31 mouse cellular contexts compared by ENCODE assay signal in genomic region chr11:23148048-23148596, GRCm38 (mm10).
A peak's percentile ranks its signal among the peaks of the same experiment; 100 is the strongest.
DNase-seq lines count a peak whose midpoint lies in the region; ATAC-seq and TF ChIP-seq lines count a peak whose summit lies in the region.
"Had no signal": no experiment of that assay in that cellular context is flagged by ENCODE, and none has a peak within 500 bp of the region (broad histone marks: within the 10 kb centered on the region; RNA-seq: fewer than 3 reads in every experiment).

No protein-coding gene starts in this region.

- no peak for TF ChIP-seq CTCF in lung, embryonic 14.5 days (IDR thresholded peaks at IDR 0.05; ENCODE audit: low read depth)

- no peak overlapping the region for H3K4me2 ChIP-seq in heart, embryonic 11.5 days
- H3K4me2 ChIP-seq in lung, embryonic 14.5 days, result no peak overlapping the region
- H3K4me2 ChIP-seq in liver, embryonic 13.5 days, result no peak overlapping the region
- H3K4me2 ChIP-seq: embryonic facial prominence, embryonic 15.5 days; forebrain, embryonic 12.5 days; limb, embryonic 15.5 days; midbrain, embryonic 15.5 days had no signal

- no peak for ATAC-seq in heart, embryonic 11.5 days (replicated peaks; ENCODE audit: insufficient number of reproducible peaks, low FRiP score, low TSS enrichment)
- ATAC-seq in lung, embryonic 14.5 days (ENCODE audit: insufficient read depth), result 0 out of 2 replicates have a peak, but pooled peaks have one; percentile 17
- peak; percentile 69 for ATAC-seq in liver, embryonic 13.5 days (ENCODE audit: low read depth)
- ATAC-seq: activated CD4-positive, CD25-positive, alpha-beta regulatory T cell, adult 4 months; forebrain, postnatal 0 days; lung, postnatal 0 days; midbrain, embryonic 15.5 days had no signal

- 82% methylated on average over 8 of the region's 8 CpGs for WGBS in heart, embryonic 11.5 days (ENCODE audit: insufficient replicate concordance)
- WGBS in lung, embryonic 14.5 days, result 49% methylated on average over 8 of the region's 8 CpGs
- 72% methylated on average over 8 of the region's 8 CpGs for WGBS in liver, embryonic 13.5 days (ENCODE audit: insufficient replicate concordance)

- H3K9me3 ChIP-seq in heart, embryonic 11.5 days (replicated peaks; ENCODE audit: control insufficient read depth, low read length), result no peaks in the 10 kb centered on the region
- no peaks in the 10 kb centered on the region for H3K9me3 ChIP-seq in lung, embryonic 14.5 days (ENCODE audit: low read depth, low read length)
- H3K9me3 ChIP-seq in liver, embryonic 13.5 days (replicated peaks), result no peaks in the 10 kb centered on the region
- H3K9me3 ChIP-seq: embryonic facial prominence, embryonic 10.5 days; embryonic facial prominence, embryonic 15.5 days; forebrain, embryonic 12.5 days; heart, embryonic 10.5 days; limb, embryonic 10.5 days; limb, embryonic 15.5 days; midbrain, embryonic 10.5 days; midbrain, embryonic 15.5 days had no signal

- no peak overlapping the region for H3K4me3 ChIP-seq in heart, embryonic 11.5 days (ENCODE audit: low read depth, low read length)
- no peak overlapping the region for H3K4me3 ChIP-seq in lung, embryonic 14.5 days (ENCODE audit: low read depth, low read length)
- no peak overlapping the region for H3K4me3 ChIP-seq in liver, embryonic 13.5 days (replicated peaks)
- H3K4me3 ChIP-seq: embryonic facial prominence, embryonic 10.5 days; embryonic facial prominence, embryonic 15.5 days; forebrain, embryonic 12.5 days; heart, embryonic 10.5 days; limb, embryonic 10.5 days; limb, embryonic 15.5 days; midbrain, embryonic 10.5 days; midbrain, embryonic 15.5 days had no signal

- no peak overlapping the region for H3K9ac ChIP-seq in heart, embryonic 11.5 days (ENCODE audit: low read depth, low read length)
- H3K9ac ChIP-seq in lung, embryonic 14.5 days, result no peak overlapping the region
- no peak overlapping the region for H3K9ac ChIP-seq in liver, embryonic 13.5 days
- H3K9ac ChIP-seq: embryonic facial prominence, embryonic 15.5 days; forebrain, embryonic 12.5 days; forebrain, postnatal 0 days; limb, embryonic 15.5 days; midbrain, embryonic 15.5 days had no signal

- H3K27me3 ChIP-seq in heart, embryonic 11.5 days (ENCODE audit: control insufficient read depth, insufficient read depth, low read length), result no peaks in the 10 kb centered on the region
- no peaks in the 10 kb centered on the region for H3K27me3 ChIP-seq in lung, embryonic 14.5 days (ENCODE audit: insufficient read depth, low read length)
- no peaks in the 10 kb centered on the region for H3K27me3 ChIP-seq in liver, embryonic 13.5 days
- H3K27me3 ChIP-seq: CH12.LX; embryonic facial prominence, embryonic 15.5 days; limb, embryonic 15.5 days; midbrain, embryonic 15.5 days had no signal

- no peak overlapping the region for H3K27ac ChIP-seq in heart, embryonic 11.5 days (ENCODE audit: low read depth, low read length)
- H3K27ac ChIP-seq in lung, embryonic 14.5 days (ENCODE audit: low read depth), result no peak overlapping the region
- peak overlapping the region; percentile 64; the same call in 1 of the 2 replicates for H3K27ac ChIP-seq in liver, embryonic 13.5 days
- H3K27ac ChIP-seq: embryonic facial prominence, embryonic 10.5 days; embryonic facial prominence, embryonic 15.5 days; forebrain, embryonic 12.5 days; heart, embryonic 10.5 days; limb, embryonic 10.5 days; limb, embryonic 15.5 days; midbrain, embryonic 10.5 days; midbrain, embryonic 15.5 days had no signal

- H3K4me1 ChIP-seq in heart, embryonic 11.5 days (ENCODE audit: control insufficient read depth, insufficient read depth, low read length), result no peaks in the 10 kb centered on the region
- H3K4me1 ChIP-seq in lung, embryonic 14.5 days (ENCODE audit: insufficient read depth), result no peaks in the 10 kb centered on the region
- 0 out of 2 replicates have a peak, but pooled peaks cover 5% of the 10 kb centered on the region for H3K4me1 ChIP-seq in liver, embryonic 13.5 days (replicated peaks)
- H3K4me1 ChIP-seq: embryonic facial prominence, embryonic 10.5 days; embryonic facial prominence, embryonic 15.5 days; forebrain, embryonic 12.5 days; heart, embryonic 10.5 days; limb, embryonic 10.5 days; limb, embryonic 15.5 days; midbrain, embryonic 15.5 days had no signal

- peak; percentile 79 for DNase-seq in heart, adult 11 months
- peak; percentile 12 for DNase-seq in lung, embryonic 14.5 days
- DNase-seq in lung, postnatal 14 days, result no peak
- DNase-seq in liver, embryonic 13.5 days, result no peak
- peak; percentile 27 for DNase-seq in yolk sac, embryonic 10.5 days (ENCODE audit: low spot score)
- DNase-seq in thymus, postnatal 25 days, result no peak
- no peak for DNase-seq in urinary bladder, postnatal 25 days (ENCODE audit: low spot score)
- DNase-seq: adrenal gland, adult 2 months; adrenal gland, postnatal 36 days; cerebellum, adult 2 months; cerebellum, postnatal 14 days; forebrain, postnatal 0 days; gastrocnemius, postnatal 10 days; heart, postnatal 36 days; kidney, adult 11 months; kidney, postnatal 14 days; layer of hippocampus, adult 9-11 months; right cerebral cortex, adult 18-20 months; spleen, adult 18-20 months had no signal

- H3K36me3 ChIP-seq in heart, embryonic 11.5 days (ENCODE audit: control insufficient read depth, insufficient read depth, low read length), result no peaks in the 10 kb centered on the region
- H3K36me3 ChIP-seq in lung, embryonic 14.5 days (ENCODE audit: insufficient read depth), result no peaks in the 10 kb centered on the region
- no peaks in the 10 kb centered on the region for H3K36me3 ChIP-seq in liver, embryonic 13.5 days
- H3K36me3 ChIP-seq: embryonic facial prominence, embryonic 10.5 days; embryonic facial prominence, embryonic 15.5 days; forebrain, embryonic 12.5 days; heart, embryonic 10.5 days; limb, embryonic 10.5 days; limb, embryonic 15.5 days; midbrain, embryonic 10.5 days; midbrain, embryonic 15.5 days had no signal

Comparison
In these comparisons a context has a peak if more than half of its experiments do, and no peak if none do; other contexts are left out.
1. DNase-seq: peak in heart, adult 11 months (single experiment), lung, embryonic 14.5 days (single experiment) and yolk sac, embryonic 10.5 days (single experiment); none in lung, postnatal 14 days (single experiment), liver, embryonic 13.5 days (single experiment), thymus, postnatal 25 days (single experiment) and urinary bladder, postnatal 25 days (single experiment).